Mouse (Mus musculus) left cerebral cortex, adult 2 months (tissue): ENCODE data around the gene Asic2. TPM values are rescaled to one million over a fixed set of nuclear protein-coding genes. Genes with fewer than 3 reads are reported as not detected.
A peak's percentile ranks its signal among the peaks of the same experiment; 100 is the strongest.
"Not testable (repeated sequence)": the region's sequence is repeated elsewhere in the genome, so short reads cannot be mapped to it uniquely, and the experiment has no call there.

ENCODE experiments used
- DNase-seq, 2 experiments: peaks; one replicate each; pipeline ENCODE4 v3.0.0; 2021 to 2022; ENCODE audit warnings: low spot score in 2 of 2, mixed read lengths in 1 of 2; ENCODE audit errors: extremely low spot score in 1 of 2
- H3K27ac ChIP-seq: fragments of 200-600 bp; 2 replicates; pipeline ENCODE4 v1.8.1; 2022
- H3K4me3 ChIP-seq: fragments of 200-600 bp; 2 replicates; pipeline ENCODE4 v1.8.1; 2022
- CTCF ChIP-seq: fragments of 200-600 bp; IDR thresholded peaks from 2 replicates; pipeline ENCODE4 v1.8.1; 2022; ENCODE audit warnings: antibody characterized with exemption, mild to moderate bottlenecking, moderate library complexity
- intact Hi-C: fragments of 180-260 bp; cut with DNase I; formaldehyde crosslinking; loops from one replicate; pipeline ENCODE4 v1.15.1; 2025
- total RNA-seq, 2 experiments: library from RNA; stranded (reverse); gene quantifications; 2 replicates each; pipeline ENCODE4 v1.2.3; 2021

Gene Asic2
- total RNA-seq, 2 experiments from 2014 or later = 65.7 to 75.2 TPM

DNA sequence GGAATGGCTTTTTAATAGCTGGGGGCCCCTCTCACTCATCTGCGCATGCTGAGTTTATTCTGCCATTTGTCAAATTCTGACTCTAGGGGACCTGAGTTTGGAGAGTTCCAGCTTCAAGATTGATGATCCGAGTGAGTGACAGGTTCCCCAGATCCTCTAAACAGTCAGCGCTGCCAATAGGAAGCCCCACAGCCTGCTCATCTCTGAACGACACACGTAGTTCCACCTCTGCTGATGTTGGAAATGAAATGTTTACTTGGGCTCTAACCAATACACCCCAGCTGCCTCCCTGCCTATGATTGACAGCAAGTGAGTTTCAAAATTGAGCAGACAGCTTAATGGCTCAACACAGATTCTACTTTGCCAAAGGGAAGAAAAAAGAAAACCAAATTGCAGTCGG, 685.1 kb downstream of the Asic2 start:
- H3K27ac ChIP-seq = no peak overlapping the region
- intact Hi-C loops = no loop called here
- DNase-seq = no peak
- no peak for TF ChIP-seq CTCF
- H3K4me3 ChIP-seq = no peak overlapping the region

DNA sequence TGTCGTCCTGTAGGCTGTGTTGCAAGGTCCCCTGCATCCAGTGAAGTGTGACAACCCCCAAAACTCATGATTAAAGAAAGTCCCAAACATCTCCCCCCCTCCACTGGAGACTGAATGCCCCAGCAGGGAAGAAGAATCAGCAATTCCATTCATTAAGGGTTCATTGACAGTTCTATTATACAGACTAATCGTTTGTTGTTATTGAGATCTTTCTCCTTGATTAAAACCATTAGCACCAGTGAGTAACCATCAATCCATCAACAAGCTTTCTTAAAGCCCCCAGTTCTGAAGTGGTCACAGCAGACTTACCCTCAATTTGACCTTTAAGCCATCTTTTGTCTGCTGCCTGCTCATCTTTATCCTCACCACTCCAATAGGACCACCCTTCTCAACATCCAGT, 688.2 kb downstream of the Asic2 start:
- no peak overlapping the region for H3K27ac ChIP-seq

DNA sequence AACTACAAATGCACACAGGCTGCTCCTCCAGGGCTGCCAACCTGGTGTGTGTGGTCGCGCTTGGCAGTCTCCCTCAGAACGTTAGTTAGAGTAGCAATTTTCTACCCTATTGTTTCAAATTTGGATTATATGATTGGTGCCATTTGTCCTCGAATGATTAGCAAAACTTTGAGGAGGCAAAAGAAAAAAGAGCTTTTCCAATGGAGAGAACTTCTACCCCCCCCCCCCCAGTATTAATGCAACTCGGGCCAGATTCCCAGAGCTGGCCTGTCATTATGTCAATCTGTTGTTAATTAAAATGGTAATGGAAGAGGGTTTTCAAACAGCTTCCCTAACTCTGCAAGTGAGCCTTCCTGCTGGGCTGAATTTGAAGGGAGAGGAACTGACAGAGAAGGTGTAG, 690.9 kb downstream of the Asic2 start:
- intact Hi-C loops = no loop called here
- no peak for DNase-seq
- Histone ChIP-seq H3K27ac (no peak overlapping the region), H3K4me3 (no peak overlapping the region)
- TF ChIP-seq CTCF = no peak

More for the DNA sequence above, 688.2 kb downstream of the Asic2 start:
- H3K4me3 ChIP-seq = no peak overlapping the region
- DNase-seq = no peak
- no peak for TF ChIP-seq CTCF
- intact Hi-C loops = no loop called here

DNA sequence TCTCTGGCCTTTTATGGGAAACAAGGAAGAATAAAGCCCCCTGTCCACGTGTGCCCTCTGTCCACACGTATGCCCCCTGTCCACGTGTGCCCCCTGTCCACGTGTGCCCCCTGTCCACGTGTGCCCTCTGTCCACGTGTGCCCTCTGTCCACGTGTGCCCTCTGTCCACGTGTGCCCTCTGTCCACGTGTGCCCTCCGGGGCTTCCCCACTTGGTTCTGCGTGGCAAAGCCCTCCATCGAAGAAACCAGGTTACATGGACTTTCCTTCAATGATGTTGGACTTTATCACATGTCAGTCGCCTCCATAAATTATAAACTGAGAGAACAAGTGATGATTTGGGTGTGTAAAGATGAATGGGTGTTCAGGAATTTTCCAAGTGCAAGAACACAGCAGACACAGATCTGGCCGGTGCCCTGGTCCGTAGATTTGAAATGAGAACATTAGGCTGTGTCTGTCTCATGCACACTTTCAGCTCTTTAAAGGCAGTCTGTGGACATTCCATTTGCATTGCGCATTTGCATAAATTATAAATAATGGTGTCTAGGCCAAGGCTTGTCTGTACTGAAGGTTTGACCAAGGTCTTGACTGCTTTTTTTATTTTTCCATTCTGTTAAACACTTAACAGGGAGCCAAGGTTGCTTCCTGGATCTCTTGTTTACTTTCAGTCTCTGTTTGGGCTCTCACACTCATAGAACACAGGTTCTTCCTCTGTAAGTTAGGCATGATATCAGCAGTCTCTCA, 695.4 kb downstream of the Asic2 start:
- intact Hi-C loops = no loop called here
- DNase-seq = no peak
- no peak overlapping the region for H3K4me3 ChIP-seq
- no peak overlapping the region for H3K27ac ChIP-seq
- TF ChIP-seq CTCF = no peak

DNA sequence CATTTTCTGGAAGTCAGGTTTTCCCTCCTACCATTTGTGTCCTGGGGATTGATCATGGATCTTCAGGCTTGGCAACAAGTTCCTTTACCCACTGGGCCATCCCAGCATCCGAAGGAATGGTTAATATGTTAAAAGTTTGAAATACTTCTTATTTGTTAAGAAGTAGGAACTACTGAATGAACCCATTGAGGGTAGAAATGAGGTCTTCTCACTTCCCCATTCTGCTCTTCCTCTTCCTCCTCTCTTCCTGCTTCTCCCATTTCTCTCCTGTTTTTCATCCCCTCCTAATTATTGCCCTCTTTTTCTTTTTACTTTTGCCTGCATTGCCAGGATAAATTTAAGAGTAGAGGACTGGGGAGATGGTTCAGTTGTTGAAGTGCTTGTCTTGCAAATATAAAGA, 696.8 kb downstream of the Asic2 start:
- intact Hi-C loops = no loop called here
- no peak for TF ChIP-seq CTCF
- no peak overlapping the region for H3K27ac ChIP-seq
- H3K4me3 ChIP-seq = no peak overlapping the region
- DNase-seq = no peak

DNA sequence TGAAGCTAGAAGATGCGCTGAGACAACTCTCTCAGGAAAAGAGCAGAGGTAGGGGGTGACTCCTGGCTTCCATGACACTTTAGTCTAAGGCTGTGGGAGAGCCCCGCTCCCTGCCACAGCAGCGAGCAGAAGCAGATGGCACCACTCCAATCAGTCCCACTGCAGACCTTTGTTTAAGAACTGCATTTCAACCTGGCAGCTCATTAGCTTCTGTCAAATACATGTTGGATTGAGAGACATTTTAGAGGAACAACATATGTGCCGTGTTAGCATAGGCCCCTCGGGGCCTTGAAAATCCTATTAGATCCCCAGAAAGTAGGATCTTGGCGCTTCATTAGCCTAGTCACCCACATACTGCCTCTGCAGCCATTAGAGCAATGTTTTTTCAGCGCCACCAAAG, 697.7 kb downstream of the Asic2 start:
- H3K27ac ChIP-seq = no peak overlapping the region
- no peak overlapping the region for H3K4me3 ChIP-seq
- intact Hi-C loops = no loop called here
- no peak for DNase-seq
- no peak for TF ChIP-seq CTCF

DNA sequence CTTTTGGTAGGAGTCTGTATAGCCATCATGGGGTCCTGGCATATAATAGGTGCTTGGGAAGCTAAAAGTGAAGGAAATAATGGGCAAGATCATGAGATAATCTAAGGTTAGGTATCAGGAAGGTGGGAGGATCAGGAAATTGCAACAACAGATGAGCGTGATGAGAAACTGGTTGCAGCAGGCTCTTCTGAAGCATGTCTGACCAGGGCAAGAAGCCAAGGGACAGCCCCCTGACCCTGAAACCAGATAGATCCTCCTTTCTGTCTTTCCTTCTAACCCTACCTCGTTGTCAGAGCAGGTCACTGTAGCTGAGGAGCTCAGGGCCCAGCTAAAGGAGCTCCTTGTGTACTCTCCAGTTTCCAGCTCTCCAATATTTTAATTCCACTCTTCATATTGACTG, 704.5 kb downstream of the Asic2 start:
- intact Hi-C loops = loop anchor here (5.0 kb wide), 1 partner anchor 111 kb away; no protein-coding TSS in a partner anchor
- Histone ChIP-seq H3K4me3 (no peak overlapping the region), H3K27ac (no peak overlapping the region)
- no peak for DNase-seq
- no peak for TF ChIP-seq CTCF

DNA sequence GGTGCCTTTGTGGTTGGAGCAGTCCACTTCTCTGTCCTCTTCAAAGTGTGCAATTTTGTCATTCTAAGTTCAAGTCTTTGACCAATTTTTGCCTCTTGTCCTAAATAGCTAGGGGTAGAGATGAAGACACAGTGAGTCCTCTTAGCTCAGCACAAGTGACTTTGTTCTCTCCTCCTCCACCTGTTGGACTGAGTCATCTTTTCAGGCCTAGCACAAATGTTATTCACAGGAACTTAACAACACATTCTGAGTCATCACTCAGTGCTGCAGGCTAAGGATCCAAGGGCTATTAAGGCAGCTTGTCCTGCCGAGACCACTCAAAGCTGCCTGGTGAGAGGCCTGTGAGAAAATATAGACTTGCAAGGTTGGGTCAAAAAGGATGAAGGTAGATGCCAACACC, 705.1 kb downstream of the Asic2 start:
- Histone ChIP-seq H3K27ac (no peak overlapping the region), H3K4me3 (no peak overlapping the region)
- peak in 1 of 2 experiments; percentile 13 for DNase-seq
- no peak for TF ChIP-seq CTCF
- intact Hi-C loops = loop anchor here (5.0 kb wide), 1 partner anchor 111 kb away; no protein-coding TSS in a partner anchor

DNA sequence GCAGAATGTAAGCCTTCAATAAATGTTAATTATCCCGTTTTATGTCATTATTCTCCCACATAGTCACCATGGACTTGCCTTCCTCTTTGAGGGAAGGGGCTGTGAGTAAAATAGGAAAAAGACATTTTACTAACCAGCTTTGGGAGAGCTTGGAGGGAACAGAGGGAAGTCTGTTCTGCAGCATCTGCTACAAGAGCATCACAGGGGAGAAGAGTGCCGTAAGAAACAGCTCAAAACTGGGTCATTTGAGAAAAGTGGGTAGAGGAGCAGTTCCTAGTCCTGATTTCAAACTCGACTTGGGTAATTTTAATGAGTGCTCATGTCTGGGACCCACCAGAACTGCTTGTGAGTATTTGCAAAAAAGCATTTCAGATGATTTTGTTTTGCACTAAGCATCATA, 707.0 kb downstream of the Asic2 start:
- intact Hi-C loops = loop anchor here (5.0 kb wide), 1 partner anchor 109 kb away; no protein-coding TSS in a partner anchor
- no peak for DNase-seq
- no peak overlapping the region for H3K4me3 ChIP-seq
- no peak for TF ChIP-seq CTCF
- H3K27ac ChIP-seq = no peak overlapping the region

DNA sequence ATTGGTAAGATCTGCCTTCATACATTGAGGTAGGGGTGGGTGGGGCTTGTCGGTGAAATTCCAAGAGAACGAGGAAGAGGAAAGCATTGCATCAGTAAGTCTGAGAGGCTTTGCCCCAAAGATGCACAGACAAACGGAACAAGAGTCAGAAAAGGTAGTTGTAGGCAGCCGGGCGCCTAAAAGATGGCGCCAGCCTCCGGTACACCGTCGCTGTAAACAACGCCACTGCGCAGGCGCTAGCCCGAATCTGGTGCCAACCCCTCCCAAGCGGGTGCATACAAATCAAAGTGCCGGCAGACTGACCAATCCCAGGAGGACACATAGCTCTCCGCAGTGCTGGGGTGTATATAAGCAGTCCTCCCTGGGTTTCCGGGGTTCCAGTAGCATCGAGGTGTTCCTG, 727.1 kb downstream of the Asic2 start:
- H3K4me3 ChIP-seq, intact Hi-C loops, H3K27ac ChIP-seq, DNase-seq: not testable (repeated sequence)

DNA sequence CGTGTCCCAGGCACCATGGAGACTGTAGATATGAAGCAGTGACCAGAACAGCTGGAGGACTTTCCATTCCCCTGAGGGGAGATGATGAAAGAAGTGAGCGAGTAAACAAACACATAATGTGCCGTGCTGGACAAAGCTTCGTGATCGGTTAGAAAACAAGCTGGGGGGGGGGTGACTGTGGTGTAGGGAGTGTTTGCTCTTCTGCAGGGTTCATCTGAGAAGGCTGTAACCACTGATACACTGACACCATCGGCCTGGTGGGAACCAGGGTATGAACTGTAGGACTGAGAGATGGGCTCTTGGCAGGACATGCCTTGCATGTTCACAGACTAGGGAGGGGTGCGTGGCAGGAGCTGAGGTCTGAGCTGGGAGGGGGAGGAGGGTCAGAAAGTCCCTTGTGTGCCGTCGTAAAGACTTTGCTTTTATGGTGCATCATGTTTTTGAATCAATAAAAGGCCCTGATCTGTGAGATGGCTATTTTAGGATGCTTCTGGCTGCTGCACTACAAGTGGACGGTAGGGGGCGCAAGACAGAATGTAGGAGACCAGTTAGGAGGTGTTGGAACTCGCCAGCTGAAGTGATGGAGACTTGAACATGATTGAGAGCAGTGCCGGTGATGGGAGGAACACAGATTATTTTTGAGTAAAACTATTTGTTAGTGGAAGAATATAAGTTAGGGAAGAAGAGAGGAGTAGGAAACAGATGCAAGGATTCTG, 728.1 kb downstream of the Asic2 start:
- TF ChIP-seq CTCF = peak; percentile 63
- DNase-seq = no peak
- intact Hi-C loops = no loop called here
- H3K4me3 ChIP-seq = no peak overlapping the region
- H3K27ac ChIP-seq = no peak overlapping the region

DNA sequence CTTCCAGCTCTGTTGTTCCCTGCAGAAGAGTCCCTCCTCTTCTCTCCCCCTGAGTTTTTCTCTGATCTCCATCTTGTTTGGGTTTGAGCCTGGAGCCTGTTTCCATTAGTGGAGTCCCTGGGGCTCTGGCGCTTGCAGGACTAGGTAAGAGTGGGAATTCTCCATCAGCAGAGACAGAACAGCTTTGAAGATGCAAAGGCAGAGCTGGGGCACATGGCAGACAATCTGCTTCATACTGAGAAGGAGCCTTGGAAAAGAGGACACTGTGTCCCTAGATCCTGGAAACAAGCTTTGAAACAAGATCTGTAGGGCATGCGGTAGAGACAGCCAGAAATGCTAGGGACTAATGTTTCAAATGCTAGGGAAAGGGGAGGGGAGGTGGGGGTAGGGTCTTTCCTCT, 729.2 kb downstream of the Asic2 start:
- intact Hi-C loops = no loop called here
- no peak for DNase-seq
- Histone ChIP-seq H3K27ac (no peak overlapping the region), H3K4me3 (no peak overlapping the region)
- no peak for TF ChIP-seq CTCF

DNA sequence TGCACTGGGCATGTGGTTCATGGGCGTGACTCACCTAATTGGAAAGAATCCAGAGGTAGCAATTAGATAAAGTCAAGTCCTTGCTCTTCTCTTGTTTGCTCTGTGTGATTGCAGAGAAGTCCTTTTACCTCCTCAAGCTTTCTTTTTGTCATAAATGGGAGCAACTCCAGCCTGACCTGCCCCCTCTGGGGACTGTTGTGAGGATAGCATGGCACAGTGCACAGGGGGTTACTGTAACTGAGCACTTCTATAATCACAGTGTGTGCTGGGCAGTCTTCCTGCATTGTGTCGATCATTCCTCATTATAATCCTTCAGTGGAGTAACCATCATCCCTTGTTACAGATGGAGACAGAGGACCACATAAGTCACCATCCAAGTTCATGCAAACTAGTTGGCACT, 732.2 kb downstream of the Asic2 start:
- Histone ChIP-seq H3K27ac (no peak overlapping the region), H3K4me3 (no peak overlapping the region)
- DNase-seq = no peak
- intact Hi-C loops = no loop called here
- TF ChIP-seq CTCF = no peak
